Mouse (Mus musculus) intestine, embryonic 14.5 days (tissue): ENCODE measurements at regions not wholly inside any gene's neighbourhood (a gene's known extent, or its start where the extent isn't known, plus 50 kb on each side); places are given as distances from the start of the nearest gene placed in this dataset.

Source experiments
- ATAC-seq: fragments of 200-750 bp; cut with Nextera tagmentation; replicated peaks from 2 replicates; pipeline ENCODE4 v1.8.0; 2017; ENCODE audit warnings: low read depth, moderate number of reproducible peaks, moderate TSS enrichment, moderate library complexity; ENCODE audit not compliant: low FRiP score, low TSS enrichment
- DNase-seq: peaks from one replicate; pipeline ENCODE4 v3.0.0-alpha.2; 2018; ENCODE audit warnings: low spot score
- H3K27ac ChIP-seq: fragments of 300-500 bp; sonication (generic); 2 replicates; pipeline ENCODE4 v1.5.1; 2014; ENCODE audit warnings: low read depth, mild to moderate bottlenecking, control low read depth
- H3K27me3 ChIP-seq: fragments of 300-500 bp; sonication (generic); replicated peaks from 2 replicates; pipeline ENCODE4 v1.6.1; 2014; ENCODE audit warnings: low read length, control low read depth; ENCODE audit not compliant: control insufficient read depth, insufficient read depth
- H3K36me3 ChIP-seq: fragments of 300-500 bp; sonication (generic); 2 replicates; pipeline ENCODE4 v1.6.1; 2014; ENCODE audit warnings: low read length, control low read depth; ENCODE audit not compliant: control insufficient read depth, insufficient read depth
- H3K4me1 ChIP-seq: fragments of 300-500 bp; sonication (generic); replicated peaks from 2 replicates; pipeline ENCODE4 v1.6.1; 2014; ENCODE audit warnings: low read length, control low read depth, mixed read lengths; ENCODE audit not compliant: control insufficient read depth, insufficient read depth
- H3K4me2 ChIP-seq: fragments of 300-500 bp; sonication (generic); 2 replicates; pipeline ENCODE4 v1.6.1; 2014; ENCODE audit warnings: low read length
- H3K4me3 ChIP-seq: fragments of 300-500 bp; sonication (generic); 2 replicates; pipeline ENCODE4 v1.5.1; 2014; ENCODE audit warnings: low read depth, low read length, control low read depth, mixed read lengths
- H3K9ac ChIP-seq: fragments of 300-500 bp; sonication (generic); 2 replicates; pipeline ENCODE4 v1.6.1; 2014; ENCODE audit warnings: mild to moderate bottlenecking, low read length
- H3K9me3 ChIP-seq: fragments of 300-500 bp; sonication (generic); 2 replicates; pipeline ENCODE4 v1.6.1; 2016; ENCODE audit warnings: low read length, control low read depth; ENCODE audit not compliant: control insufficient read depth
- WGBS: fragments of 180-500 bp; shearing (Covaris S2); extraction: QIAGEN DNeasy Blood & Tissue Kit; methylation state at CpG from one replicate; pipeline ENCODE4 v1.1.7; 2014; 5-methylcytosine and 5-hydroxymethylcytosine counted together

DNA sequence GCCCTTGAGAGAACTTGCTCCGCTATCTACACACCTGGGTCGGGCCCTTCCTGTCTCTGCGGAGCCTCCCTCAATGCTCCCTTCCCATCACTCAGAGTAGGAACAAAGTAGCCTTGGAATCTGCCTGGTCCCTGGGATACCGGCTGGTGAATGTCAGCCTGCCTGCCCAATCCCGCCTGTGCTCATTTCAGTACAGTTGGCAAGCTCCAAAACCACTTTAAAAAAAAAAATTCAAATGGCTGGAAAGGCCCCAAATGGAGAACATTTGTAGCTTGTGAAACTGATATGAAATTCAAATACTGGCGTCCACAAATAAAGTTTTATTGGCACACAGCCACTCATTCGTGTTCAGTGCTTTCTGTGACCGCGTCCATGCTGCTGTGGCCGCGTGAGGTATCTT, 50.3 kb upstream of the 4930470P17Rik start:
- DNase-seq: no peak
- H3K9ac ChIP-seq: no peak overlapping the region
- no peak overlapping the region for H3K27ac ChIP-seq
- no peaks in the 10 kb centered on the region for H3K36me3 ChIP-seq
- no peaks in the 10 kb centered on the region for H3K4me1 ChIP-seq
- H3K4me3 ChIP-seq: no peak overlapping the region
- no peak for ATAC-seq
- 85% methylated on average over 11 of the region's 11 CpGs for WGBS
- no peaks in the 10 kb centered on the region for H3K9me3 ChIP-seq
- H3K27me3 ChIP-seq: no peaks in the 10 kb centered on the region
- no peak overlapping the region for H3K4me2 ChIP-seq
